8 mouse cellular contexts compared by ENCODE assay signal in genomic region chr12:12263371-12263791, GRCm38 (mm10). TPM values are rescaled to one million over a fixed set of nuclear protein-coding genes. Genes with fewer than 3 reads are reported as not detected.
DNase-seq lines count a peak whose midpoint lies in the region; ATAC-seq and TF ChIP-seq lines count a peak whose summit lies in the region.

No protein-coding gene starts in this region.

- peak; percentile 94 for DNase-seq in heart, adult 11 months
- DNase-seq in heart, postnatal 4 days: no peak
- DNase-seq in lung, postnatal 14 days: peak; percentile 37
- peak; percentile 49 for DNase-seq in right cerebral cortex, postnatal 4 days
- no peak for DNase-seq in c-Kit-positive CD71-positive TER-119-positive erythroid progenitor cells, embryonic 14.5 days (ENCODE audit: low spot score)

- H3K9me3 ChIP-seq in forebrain, embryonic 12.5 days: no peaks in the 10 kb centered on the region
- no peaks in the 10 kb centered on the region for H3K9me3 ChIP-seq in intestine, postnatal 0 days (ENCODE audit: control insufficient read depth)

- H3K9ac ChIP-seq in forebrain, embryonic 12.5 days: no peak overlapping the region
- H3K9ac ChIP-seq in intestine, postnatal 0 days (ENCODE audit: low read depth, low read length): peak overlapping the region; percentile 57; the same call in 1 of the 2 replicates

- peak overlapping the region; percentile 23 for H3K4me3 ChIP-seq in bone marrow, adult 2 months (replicated peaks; ENCODE audit: control insufficient read depth, low read depth, low read length)
- H3K4me3 ChIP-seq in forebrain, embryonic 12.5 days (replicated peaks): peak overlapping the region; percentile 65; the same call in 1 of the 2 replicates
- H3K4me3 ChIP-seq in intestine, postnatal 0 days (ENCODE audit: low read depth, low read length): peak overlapping the region; percentile 59; the same call in 1 of the 2 replicates

- H3K4me2 ChIP-seq in forebrain, embryonic 12.5 days: peak overlapping the region; percentile 86
- peak overlapping the region; percentile 87 for H3K4me2 ChIP-seq in intestine, postnatal 0 days (replicated peaks; ENCODE audit: low read depth)

- ATAC-seq in forebrain, embryonic 12.5 days (ENCODE audit: low FRiP score): peak; percentile 18; the same call in 1 of the 2 replicates
- ATAC-seq in intestine, postnatal 0 days: 0 out of 2 replicates have a peak, but pooled peaks have one; percentile 19

- H3K36me3 ChIP-seq in forebrain, embryonic 12.5 days (replicated peaks): no peaks in the 10 kb centered on the region
- H3K36me3 ChIP-seq in intestine, postnatal 0 days (ENCODE audit: control insufficient read depth, insufficient read depth): no peaks in the 10 kb centered on the region

- no peak for TF ChIP-seq POLR2A in bone marrow, adult 2 months (IDR thresholded peaks at IDR 0.05; ENCODE audit: borderline replicate concordance, control insufficient read depth, low read depth, low read length)

- no peaks in the 10 kb centered on the region; the same call in 1 of the 2 replicates for H3K27me3 ChIP-seq in forebrain, embryonic 12.5 days
- H3K27me3 ChIP-seq in intestine, postnatal 0 days (replicated peaks; ENCODE audit: control insufficient read depth, insufficient read depth, low read length): no peaks in the 10 kb centered on the region

- peaks cover 1% of the 10 kb centered on the region for H3K4me1 ChIP-seq in bone marrow, adult 2 months (ENCODE audit: control insufficient read depth, insufficient read depth, low read length)
- peaks cover 24% of the 10 kb centered on the region for H3K4me1 ChIP-seq in forebrain, embryonic 12.5 days
- no peaks in the 10 kb centered on the region for H3K4me1 ChIP-seq in intestine, postnatal 0 days (replicated peaks; ENCODE audit: control insufficient read depth, insufficient read depth, low read length)

- no peak overlapping the region for H3K27ac ChIP-seq in bone marrow, adult 2 months (ENCODE audit: control insufficient read depth, insufficient read depth, low read depth, low read length, poor library complexity)
- no peak overlapping the region for H3K27ac ChIP-seq in forebrain, embryonic 12.5 days
- H3K27ac ChIP-seq in intestine, postnatal 0 days (ENCODE audit: low read depth, low read length): no peak overlapping the region

- 19% methylated on average over 1 of the region's 1 CpGs for WGBS in bone marrow, adult 2 months
- WGBS in forebrain, embryonic 12.5 days: 0% methylated on average over 1 of the region's 1 CpGs
- WGBS in intestine, postnatal 0 days: 18% methylated on average over 1 of the region's 1 CpGs

- no peak for TF ChIP-seq CTCF in bone marrow, adult 2 months (IDR thresholded peaks at IDR 0.05; ENCODE audit: control insufficient read depth, insufficient read depth, low read length)
- no peak for TF ChIP-seq CTCF in intestine, postnatal 0 days (IDR thresholded peaks at IDR 0.05; ENCODE audit: low read depth)

RNA-seq across cellular contexts. Expression of gene Fam49a, which starts 1.4 kb away (rescaled TPM):
- total RNA-seq in heart, postnatal 4 days (2021): 10 to 100 TPM; 17.6 to 19.0 TPM
- polyA plus RNA-seq in bone marrow, adult 2 months (2011; ENCODE audit: insufficient read depth, insufficient read length, low replicate concordance, missing spikeins): 3.5 and 6.2 TPM in 2 replicates
- 20.4 and 21.1 TPM in 2 replicates for polyA plus RNA-seq in forebrain, embryonic 12.5 days (2016; fragmentation: Nextera tagmentation; extraction: Ambion mirVana)
- 4.2 and 4.4 TPM in 2 replicates for polyA plus RNA-seq in intestine, postnatal 0 days (2015; fragmentation: Nextera tagmentation; extraction: Ambion mirVana)

Comparison
In these comparisons a context has a peak if more than half of its experiments do, and no peak if none do; other contexts are left out.
1. DNase-seq: peak in heart, adult 11 months (single experiment), lung, postnatal 14 days (single experiment) and right cerebral cortex, postnatal 4 days (single experiment); none in heart, postnatal 4 days (single experiment) and c-Kit-positive CD71-positive TER-119-positive erythroid progenitor cells, embryonic 14.5 days (single experiment).
2. Peak in every context shown above with its lines, with median percentiles within 50 percentile points of each other: H3K4me3 ChIP-seq.